Mouse (Mus musculus): Measurements from ENCODE around the gene Hnrnpm. TPM values are rescaled to one million over a fixed set of nuclear protein-coding genes. Genes with fewer than 3 reads are reported as not detected.

Gene Hnrnpm
- total and polyA plus RNA-seq, 3 experiments: 203 to 473 (median 420) TPM

DNA sequence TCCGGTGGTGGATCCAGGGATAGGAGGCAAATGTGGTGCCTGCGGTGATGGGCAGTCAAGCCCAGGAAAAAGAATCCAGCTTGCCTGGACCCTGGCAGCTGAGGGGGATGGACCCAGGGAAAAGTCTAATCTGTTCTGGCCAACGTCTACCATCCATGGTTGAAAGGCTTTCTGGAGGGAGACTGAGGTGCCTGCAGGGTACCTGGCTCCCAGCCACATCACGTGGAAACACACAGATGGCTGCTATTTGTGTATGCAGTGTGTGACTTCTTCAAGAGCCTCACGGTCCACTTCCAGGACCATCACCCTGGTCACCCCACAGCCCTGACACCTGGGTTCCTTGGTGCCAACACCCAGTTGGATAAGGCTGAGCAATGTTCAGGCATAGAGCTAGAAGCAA, 54.9 kb downstream of the Hnrnpm start:
- peaks cover 1% of the 10 kb centered on the region; the same call in 1 of the 2 replicates for H3K79me2 ChIP-seq (ENCODE audit: control insufficient read depth, insufficient read depth, low read length, poor library complexity)
- no peaks in the 10 kb centered on the region for H3K9me3 ChIP-seq (replicated peaks; ENCODE audit: insufficient read depth, low read length)
- H3K4me1 ChIP-seq (ENCODE audit: control insufficient read depth in 1 of 2, insufficient read depth in 2 of 2, low read length in 2 of 2): peaks cover 0 to 12% of the 10 kb centered on the region in 2 experiments; a peak in 2 of 4 replicates
- no peak overlapping the region for H3K27ac ChIP-seq (ENCODE audit: control insufficient read depth, low read depth, low read length)
- peaks cover 0 to 7% of the 10 kb centered on the region in 2 experiments; a peak in 2 of 4 replicates for H3K36me3 ChIP-seq (ENCODE audit: control insufficient read depth in 1 of 2, insufficient read depth in 2 of 2, low read length in 2 of 2)
- no peak for DNase-seq (ENCODE audit: low read depth, low spot score)
- no peak overlapping the region for H3K9ac ChIP-seq (ENCODE audit: control insufficient read depth, low read depth, low read length, poor library complexity, severe bottlenecking)
- no peak for TF ChIP-seq TCF12 (IDR thresholded peaks at IDR 0.05; ENCODE audit: low read depth, low read length)
- no peak for TF ChIP-seq CHD1 (IDR thresholded peaks at IDR 0.05; ENCODE audit: low read depth, low read length)
- no peak for TF ChIP-seq RCOR1 (IDR thresholded peaks at IDR 0.05; ENCODE audit: low read depth, low read length)
- TF ChIP-seq BHLHE40 (IDR thresholded peaks at IDR 0.05; ENCODE audit: borderline replicate concordance, low read depth, low read length): no peak
- TF ChIP-seq SIN3A (IDR thresholded peaks at IDR 0.05; ENCODE audit: low read length): no peak
- no peak for TF ChIP-seq KAT2A (conservative IDR thresholded peaks at IDR 0.05; ENCODE audit: low read depth, low read length)
- TF ChIP-seq MAFK (IDR thresholded peaks at IDR 0.05; ENCODE audit: borderline replicate concordance, low read depth, low read length): no peak
- TF ChIP-seq ZNF384 (IDR thresholded peaks at IDR 0.05; ENCODE audit: low read depth, low read length): no peak
- TF ChIP-seq EP300 (IDR thresholded peaks at IDR 0.05; ENCODE audit: low read depth in 1 of 2, low read length in 2 of 2): no peak
- TF ChIP-seq ZKSCAN1 (IDR thresholded peaks at IDR 0.05; ENCODE audit: low read depth, low read length): no peak
- TF ChIP-seq USF1 (IDR thresholded peaks at IDR 0.05; ENCODE audit: low read depth, low read length): no peak
- TF ChIP-seq MAZ (IDR thresholded peaks at IDR 0.05; ENCODE audit: low read depth, low read length): no peak
- TF ChIP-seq NELFE (IDR thresholded peaks at IDR 0.05; ENCODE audit: low read depth, low read length): no peak
- no peak for TF ChIP-seq E2F4 (IDR thresholded peaks at IDR 0.05; ENCODE audit: borderline replicate concordance, low read depth, low read length)
- TF ChIP-seq HCFC1 (IDR thresholded peaks at IDR 0.05; ENCODE audit: low read depth, low read length): no peak
- H3K27me3 ChIP-seq (ENCODE audit: control insufficient read depth in 1 of 2, insufficient read depth in 2 of 2, low read length in 2 of 2): no peaks in the 10 kb centered on the region
- H3K4me3 ChIP-seq (ENCODE audit: control insufficient read depth in 1 of 2, insufficient read depth in 1 of 2, low read depth in 2 of 2, low read length in 2 of 2): no peak overlapping the region

DNA sequence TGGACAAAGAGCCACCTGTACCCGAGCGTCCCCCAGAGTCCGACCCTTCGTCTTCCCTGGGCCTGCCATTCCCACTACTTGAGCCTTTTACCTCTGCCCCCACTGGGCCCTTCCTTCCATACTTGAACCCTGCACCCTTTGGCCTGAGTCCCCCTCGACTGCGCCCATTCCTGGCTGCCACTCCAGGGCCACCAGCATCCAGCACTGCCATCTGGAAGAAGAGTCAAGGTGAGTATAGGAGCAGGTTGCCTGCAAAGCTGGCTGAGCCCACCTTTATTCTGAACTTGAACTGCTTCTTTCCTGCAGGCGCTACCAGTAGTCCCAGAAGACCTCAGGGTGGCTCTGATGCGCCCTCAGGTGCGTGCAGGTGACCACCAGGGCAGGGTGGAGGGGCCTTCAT, 55.4 kb downstream of the Hnrnpm start:
- TF ChIP-seq KAT2A (conservative IDR thresholded peaks at IDR 0.05; ENCODE audit: low read depth, low read length) (no peak), SIN3A (IDR thresholded peaks at IDR 0.05; ENCODE audit: low read length) (no peak), JUND (IDR thresholded peaks at IDR 0.05; ENCODE audit: low read depth, low read length) (no peak), ZKSCAN1 (IDR thresholded peaks at IDR 0.05; ENCODE audit: low read depth, low read length) (no peak), ZMIZ1 (IDR thresholded peaks at IDR 0.05; ENCODE audit: low read depth, low read length) (no peak), UBTF (IDR thresholded peaks at IDR 0.05; ENCODE audit: borderline replicate concordance, insufficient read depth, low read depth, low read length) (no peak), EP300 (IDR thresholded peaks at IDR 0.05; ENCODE audit: low read depth in 1 of 2, low read length in 2 of 2) (no peak), USF2 (IDR thresholded peaks at IDR 0.05; ENCODE audit: borderline replicate concordance in 1 of 2, insufficient read depth in 1 of 2, low read depth in 1 of 2, low read length in 2 of 2) (no peak), ZNF384 (IDR thresholded peaks at IDR 0.05; ENCODE audit: low read depth, low read length) (no peak), CHD2 (IDR thresholded peaks at IDR 0.05; ENCODE audit: low read length) (no peak), GABPA (IDR thresholded peaks at IDR 0.05; ENCODE audit: low read depth, low read length) (no peak), MEF2A (IDR thresholded peaks at IDR 0.05; ENCODE audit: extremely low read depth, insufficient replicate concordance, low read depth, low read length, poor library complexity, severe bottlenecking) (no peak), ZC3H11A (IDR thresholded peaks at IDR 0.05; ENCODE audit: low read depth, low read length) (no peak), MXI1 (IDR thresholded peaks at IDR 0.05; ENCODE audit: low read depth, low read length) (no peak), NELFE (IDR thresholded peaks at IDR 0.05; ENCODE audit: low read depth, low read length) (no peak), ELF1 (IDR thresholded peaks at IDR 0.05; ENCODE audit: low read depth, low read length) (no peak), MYC (IDR thresholded peaks at IDR 0.05; ENCODE audit: low read depth, low read length) (no peak), TAL1 (IDR thresholded peaks at IDR 0.05; ENCODE audit: low read length) (no peak)
- no peaks in the 10 kb centered on the region for H3K9me3 ChIP-seq (replicated peaks; ENCODE audit: insufficient read depth, low read length)
- H3K9ac ChIP-seq (ENCODE audit: control insufficient read depth, low read depth, low read length, poor library complexity, severe bottlenecking): no peak overlapping the region
- peaks cover 0 to 12% of the 10 kb centered on the region in 2 experiments; a peak in 2 of 4 replicates for H3K4me1 ChIP-seq (ENCODE audit: control insufficient read depth in 1 of 2, insufficient read depth in 2 of 2, low read length in 2 of 2)
- H3K4me3 ChIP-seq (ENCODE audit: control insufficient read depth in 1 of 2, insufficient read depth in 1 of 2, low read depth in 2 of 2, low read length in 2 of 2): no peak overlapping the region
- no peak for DNase-seq (ENCODE audit: low read depth, low spot score)
- H3K79me2 ChIP-seq (ENCODE audit: control insufficient read depth, insufficient read depth, low read length, poor library complexity): peaks cover 1% of the 10 kb centered on the region; the same call in 1 of the 2 replicates
- no peaks in the 10 kb centered on the region for H3K27me3 ChIP-seq (ENCODE audit: control insufficient read depth in 1 of 2, insufficient read depth in 2 of 2, low read length in 2 of 2)
- H3K27ac ChIP-seq (ENCODE audit: control insufficient read depth, low read depth, low read length): no peak overlapping the region
- H3K36me3 ChIP-seq (ENCODE audit: control insufficient read depth in 1 of 2, insufficient read depth in 2 of 2, low read length in 2 of 2): peaks cover 0 to 7% of the 10 kb centered on the region in 2 experiments; a peak in 2 of 4 replicates
